Mouse (Mus musculus) layer of hippocampus, postnatal 10 days (tissue): ENCODE results near the gene Oas1a. TPM values are rescaled to one million over a fixed set of nuclear protein-coding genes. Genes with fewer than 3 reads are reported as not detected.

ENCODE experiments used
- microRNA-seq, 2 experiments: library from miRNA; unstranded; fragments of <30 nt; microRNA quantifications; one replicate each; pipeline ENCODE4 v1.2.0; 2021
- total RNA-seq, 2 experiments: library from RNA; stranded (reverse); gene quantifications; 2 replicates each; pipeline ENCODE4 v1.2.3; 2021

Gene Oas1a
- total RNA-seq, 2 experiments from 2014 or later: 0.25 TPM; not detected in 1

Small RNA genes within 50 kb of the gene (microRNA-seq; reads per million reads assigned to microRNA genes)
- gene Gm22907: 0 reads per million in 2 experiments

Other genes starting within 250 kb of the Oas1a start
- gene Dtx1, start 195.6 kb downstream of the Oas1a start, total RNA-seq: 10 to 100 TPM; 87.6 to 93.3 TPM
- under 1 TPM in 1 of 2 experiments, not detected in 1; 0.18 TPM for gene Oas2, start 157.7 kb downstream of the Oas1a start, total RNA-seq
- gene Oas3, start 129.9 kb downstream of the Oas1a start, total RNA-seq: under 1 TPM; 0.33 to 0.37 TPM
- gene Oas1e, start 112.0 kb downstream of the Oas1a start, total RNA-seq: not detected
- 1 to 10 TPM in 1 of 2 experiments, under 1 TPM in 1; 0.47 to 1.0 TPM for gene Oas1c, start 95.0 kb downstream of the Oas1a start, total RNA-seq
- gene Oas1f, start 60.2 kb downstream of the Oas1a start, total RNA-seq: not detected
- gene Oas1h, start 46.1 kb downstream of the Oas1a start, total RNA-seq: not detected
- gene Oas1g, start 19.9 kb downstream of the Oas1a start, total RNA-seq: not detected
- under 1 TPM in 1 of 2 experiments, not detected in 1; 0.16 TPM for gene Oas1d, start 7.0 kb upstream of the Oas1a start, total RNA-seq
- 100 to 1,000 TPM; 139 to 148 TPM for gene Rph3a, start 102.6 kb upstream of the Oas1a start, total RNA-seq